Mouse (Mus musculus) kidney, adult 2 months (tissue): Measurements from ENCODE around the gene Csf2ra.

ENCODE experiments used
- CTCF ChIP-seq: fragments of 200-500 bp; conservative IDR thresholded peaks from 2 replicates; pipeline ENCODE4 v1.5.1; 2011; ENCODE audit warnings: low read depth, mild to moderate bottlenecking, control low read depth, low read length, moderate library complexity, mixed read lengths; ENCODE audit not compliant: insufficient read depth, insufficient read length
- POLR2A ChIP-seq: fragments of 200-500 bp; IDR thresholded peaks from one replicate; pipeline ENCODE4 v1.6.1; 2011; ENCODE audit warnings: low read depth, low read length, control low read depth

DNA sequence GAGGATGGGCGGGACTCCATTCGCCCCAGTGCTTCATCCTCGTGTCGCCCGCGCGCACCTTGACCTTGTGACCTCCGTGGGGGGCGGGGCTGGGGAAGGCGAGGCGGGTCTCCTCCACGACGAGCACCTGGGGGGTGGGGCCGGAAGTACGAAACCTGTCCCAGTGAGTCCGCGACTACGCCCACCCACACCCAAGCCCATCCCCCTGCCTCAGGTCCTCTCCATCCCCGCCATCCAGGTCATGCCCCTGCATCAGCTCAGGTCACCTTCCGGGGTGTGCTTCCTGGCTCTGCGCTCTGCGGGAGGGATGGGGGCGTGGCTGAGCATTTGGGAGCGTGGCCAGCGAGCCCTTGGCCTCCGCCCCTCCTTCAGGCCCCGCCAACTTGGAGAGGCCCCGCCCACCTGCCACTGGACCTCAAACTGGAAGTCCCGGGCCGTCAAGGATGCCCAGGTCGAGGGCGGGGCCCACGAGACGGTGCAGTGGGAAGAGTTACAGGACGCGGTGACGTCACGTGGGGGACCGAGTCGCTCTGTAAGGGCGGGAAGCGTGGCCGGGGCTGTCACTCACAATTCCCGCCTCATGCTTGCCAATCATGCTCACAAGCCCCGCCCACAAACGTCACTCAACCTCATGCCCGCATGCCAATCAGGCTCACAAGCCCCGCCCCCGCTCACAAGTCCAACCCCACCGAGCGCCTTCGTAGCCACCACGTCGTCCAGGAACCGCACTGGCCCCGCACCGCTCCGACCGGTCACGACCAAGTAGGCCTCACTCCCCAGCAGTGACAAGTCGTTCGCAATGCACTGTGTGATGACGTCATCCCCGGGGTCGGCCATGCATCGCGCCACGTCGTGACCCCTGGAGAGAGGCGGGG lies 2.5 kb downstream of the Csf2ra start:
- TF ChIP-seq POLR2A (no peak), CTCF (no peak)
